Mouse (Mus musculus) left cerebral cortex, postnatal 25 days (tissue): ENCODE measurements at regions not wholly inside any gene's neighbourhood (a gene's known extent, or its start where the extent isn't known, plus 50 kb on each side); places are given as distances from the start of the nearest gene placed in this dataset.
A peak's percentile ranks its signal among the peaks of the same experiment; 100 is the strongest.

ENCODE experiments used
- DNase-seq, 2 experiments: peaks; one replicate each; pipeline ENCODE4 v3.0.0; 2022; ENCODE audit warnings: low spot score in 2 of 2, mixed read lengths in 1 of 2
- intact Hi-C: fragments of 180-260 bp; cut with DNase I; formaldehyde crosslinking; loops from one replicate; pipeline ENCODE4 v1.15.1; 2025

DNA sequence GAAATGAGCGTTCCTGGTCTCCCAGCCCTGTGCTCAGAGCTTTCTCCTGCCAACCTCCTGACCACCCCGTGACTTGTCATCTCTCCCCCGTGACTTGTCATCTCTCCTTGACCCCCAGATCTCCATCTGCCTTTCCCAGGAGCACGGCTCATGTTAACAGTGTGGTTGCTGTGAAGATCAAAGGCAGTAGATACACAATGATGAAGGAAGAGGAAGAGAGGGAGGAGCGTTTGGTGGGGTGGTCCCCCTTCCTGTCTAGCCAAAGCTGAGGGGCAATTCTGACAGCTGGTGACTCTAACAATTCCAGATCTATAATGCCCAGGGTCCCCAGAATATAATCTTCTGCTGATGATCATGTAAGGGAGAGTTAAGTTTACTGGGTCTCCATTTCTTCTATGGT is 214.0 kb downstream of the Ly86 start:
- intact Hi-C loops: no loop called here
- no peak for DNase-seq

DNA sequence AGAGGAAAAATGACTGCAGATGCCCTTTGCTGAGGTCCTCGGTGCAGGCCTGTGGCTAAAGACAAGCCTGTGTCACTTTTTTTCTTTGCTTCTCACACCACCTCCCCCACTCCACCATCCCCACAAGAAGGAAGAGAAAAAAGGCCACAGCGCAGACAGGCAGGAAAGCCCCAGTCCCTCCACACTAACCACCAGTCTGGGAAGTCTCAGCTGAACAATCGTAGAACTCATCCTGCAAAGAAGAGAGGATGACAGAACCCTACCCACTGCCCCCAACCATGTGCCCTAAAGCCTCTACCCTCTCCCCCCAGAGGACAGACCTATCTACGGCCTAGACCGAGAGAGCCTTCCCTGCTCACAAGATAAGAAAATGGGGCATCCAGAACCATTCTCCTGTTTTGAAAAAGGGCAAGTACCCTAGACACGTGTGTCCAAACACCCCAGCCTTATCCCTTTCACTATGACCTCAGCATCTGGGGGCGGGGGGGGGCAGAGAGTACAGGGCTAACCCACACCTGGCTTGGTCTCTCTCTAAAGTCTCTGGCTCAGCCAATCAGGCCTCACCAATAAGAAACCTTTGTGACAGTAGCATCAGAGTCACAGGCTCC is 214.8 kb downstream of the Ly86 start:
- DNase-seq: peak in 1 of 2 experiments; percentile 9
- intact Hi-C loops: no loop called here

DNA sequence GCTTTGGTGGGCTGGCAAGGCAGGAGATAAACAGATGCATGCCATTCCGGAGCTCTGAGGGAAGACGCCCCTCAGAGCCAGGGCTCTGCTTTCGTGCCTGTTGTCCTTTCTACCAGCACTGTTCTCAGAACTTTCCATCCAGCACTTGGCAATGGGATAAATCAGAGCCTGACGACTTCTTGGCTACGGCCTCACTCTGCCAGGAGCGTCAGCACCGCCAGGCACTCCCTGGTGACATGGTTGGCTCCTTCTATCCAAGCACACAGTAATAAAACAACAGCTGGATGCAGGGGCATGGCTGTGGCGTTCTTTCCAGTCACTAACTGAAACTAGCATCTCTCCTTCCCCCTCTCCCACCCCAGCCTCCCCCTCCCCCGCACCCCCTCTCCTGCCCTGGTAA is 215.4 kb downstream of the Ly86 start:
- intact Hi-C loops: no loop called here
- DNase-seq: no peak

DNA sequence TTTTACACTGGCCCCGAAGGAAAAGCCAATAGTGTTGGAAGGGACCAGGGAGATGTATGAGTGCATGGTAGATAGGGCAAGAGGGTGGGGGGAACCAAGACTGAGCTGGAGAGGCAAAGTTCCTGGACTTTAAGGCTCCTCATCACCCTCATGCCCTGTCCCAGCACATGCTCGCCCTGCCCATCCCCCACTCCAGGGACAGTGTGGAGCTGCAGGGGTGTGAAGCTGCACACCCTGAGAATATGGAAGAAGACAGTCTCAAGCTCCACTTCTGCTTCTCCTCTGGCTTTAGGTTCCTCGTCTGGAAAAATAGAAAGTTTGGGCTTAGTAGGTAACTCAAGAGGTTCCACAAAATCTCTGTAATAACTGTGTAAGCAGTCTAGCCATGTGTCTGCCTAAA is 215.8 kb downstream of the Ly86 start:
- no peak for DNase-seq
- intact Hi-C loops: no loop called here

DNA sequence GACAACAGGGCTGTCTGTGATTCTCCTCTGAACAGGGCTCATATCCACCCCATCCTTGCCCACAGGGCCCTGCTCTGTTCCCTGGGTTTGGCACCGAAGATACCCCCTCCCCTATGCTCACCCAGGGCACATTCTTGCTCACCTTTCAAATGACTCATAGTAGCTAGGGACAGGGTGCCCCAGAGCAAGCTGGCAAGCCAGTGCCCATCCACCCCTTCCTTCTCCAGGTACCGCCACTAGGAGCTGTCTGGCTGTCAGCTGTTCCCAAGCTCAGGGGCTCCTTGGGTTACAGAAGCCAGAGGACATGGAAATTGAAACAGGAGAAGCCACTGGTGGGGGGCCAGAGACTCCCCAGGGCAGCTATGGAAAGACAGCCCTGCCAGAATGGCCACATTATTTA is 216.4 kb downstream of the Ly86 start:
- no peak for DNase-seq
- intact Hi-C loops: no loop called here

DNA sequence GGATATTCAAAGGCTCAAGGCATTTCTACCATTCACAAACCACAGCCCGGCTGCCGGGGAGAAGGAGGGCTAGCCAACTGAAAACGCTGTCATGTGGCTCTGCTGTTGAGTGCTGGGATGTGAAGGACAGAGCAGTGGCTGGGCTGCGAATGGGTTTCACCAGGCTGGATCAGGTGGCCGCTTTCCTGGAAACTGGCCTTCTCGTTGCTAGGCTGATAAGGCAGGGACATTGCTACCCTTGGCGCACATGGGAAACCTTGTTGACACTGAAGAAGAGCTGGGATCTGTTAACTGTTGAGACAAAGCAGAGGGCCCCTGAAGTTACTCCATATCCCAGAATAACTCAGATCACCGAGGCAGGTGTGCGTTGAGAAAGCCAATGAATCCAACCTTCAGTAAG is 216.1 kb upstream of the Rreb1 start:
- intact Hi-C loops: no loop called here
- DNase-seq: no peak

DNA sequence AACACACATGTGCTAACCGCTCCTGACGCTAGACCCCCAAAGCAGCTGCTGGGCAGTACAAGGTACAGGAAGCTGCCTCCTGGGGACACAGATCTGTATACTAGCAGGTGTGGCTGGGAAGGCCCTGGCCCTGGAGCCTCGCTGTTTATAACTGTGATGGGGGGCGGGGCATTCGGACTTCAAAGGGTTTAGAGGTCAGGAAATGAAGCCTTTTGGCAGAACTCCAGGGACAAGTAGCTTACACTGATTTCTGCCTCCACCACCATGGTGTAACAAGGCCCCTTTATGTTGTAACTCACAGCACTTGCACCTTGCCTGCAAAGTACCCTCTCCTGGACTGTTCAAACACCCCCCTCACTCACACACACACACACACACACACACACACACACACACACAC is 215.5 kb upstream of the Rreb1 start:
- DNase-seq: no peak
- intact Hi-C loops: no loop called here

DNA sequence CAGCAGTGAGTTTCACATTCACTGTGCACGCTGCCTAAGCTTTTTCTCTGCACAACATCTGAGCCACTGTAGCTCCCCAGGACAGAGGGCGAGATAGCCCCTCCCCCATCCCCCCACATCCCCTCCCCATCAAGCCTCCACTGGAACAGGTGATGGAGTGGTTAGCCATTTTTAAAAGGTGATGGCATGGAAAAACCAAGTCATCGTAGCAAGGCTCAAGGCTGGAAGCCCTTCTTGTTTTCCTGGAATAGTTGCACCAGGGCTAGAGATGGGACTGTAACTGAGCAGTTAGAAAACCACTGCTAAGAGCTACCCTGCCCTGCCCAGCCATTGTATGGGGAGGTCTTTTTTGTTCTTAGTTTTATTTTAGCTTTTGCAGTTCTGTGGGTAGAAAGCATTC is 209.1 kb upstream of the Rreb1 start:
- intact Hi-C loops: no loop called here
- no peak for DNase-seq

DNA sequence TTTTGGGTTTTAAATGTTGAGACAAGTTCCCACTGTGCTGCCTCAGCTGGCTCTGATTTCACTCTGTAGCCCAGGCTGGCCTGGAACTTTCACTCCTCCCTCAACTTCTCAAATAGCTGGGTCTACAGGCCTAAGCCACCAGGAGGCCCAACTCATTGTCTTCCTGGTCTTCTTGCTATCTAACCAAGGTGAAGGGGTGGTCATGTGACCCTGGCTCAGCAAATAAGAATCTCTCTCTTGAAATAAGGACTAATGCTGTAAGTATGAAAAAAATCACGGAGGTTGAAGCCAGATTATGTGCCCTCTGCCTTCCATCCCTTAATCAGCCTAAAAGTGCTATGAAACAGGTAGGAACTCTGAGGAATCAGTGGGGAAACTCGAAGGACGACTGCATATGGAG is 208.7 kb upstream of the Rreb1 start:
- intact Hi-C loops: no loop called here
- DNase-seq: no peak

DNA sequence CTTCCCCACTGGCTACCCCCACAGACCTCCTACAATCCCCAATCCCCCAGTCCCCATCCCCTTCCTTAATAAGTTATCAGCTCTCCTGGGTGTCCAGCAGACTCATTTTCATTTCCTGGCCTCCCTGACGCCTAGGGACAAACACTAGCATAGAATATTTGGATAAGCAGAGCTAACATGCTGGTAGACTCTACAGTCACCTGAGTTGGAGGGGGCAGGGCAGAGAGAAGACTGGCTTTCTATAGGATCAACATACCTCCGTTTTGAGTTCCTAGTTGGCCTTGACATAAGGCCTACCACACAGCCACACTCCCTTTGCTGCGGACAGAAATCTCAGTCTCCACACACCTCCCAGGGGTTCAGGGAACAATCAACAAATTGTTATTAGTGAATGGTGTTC is 205.2 kb upstream of the Rreb1 start:
- DNase-seq: no peak
- intact Hi-C loops: no loop called here

DNA sequence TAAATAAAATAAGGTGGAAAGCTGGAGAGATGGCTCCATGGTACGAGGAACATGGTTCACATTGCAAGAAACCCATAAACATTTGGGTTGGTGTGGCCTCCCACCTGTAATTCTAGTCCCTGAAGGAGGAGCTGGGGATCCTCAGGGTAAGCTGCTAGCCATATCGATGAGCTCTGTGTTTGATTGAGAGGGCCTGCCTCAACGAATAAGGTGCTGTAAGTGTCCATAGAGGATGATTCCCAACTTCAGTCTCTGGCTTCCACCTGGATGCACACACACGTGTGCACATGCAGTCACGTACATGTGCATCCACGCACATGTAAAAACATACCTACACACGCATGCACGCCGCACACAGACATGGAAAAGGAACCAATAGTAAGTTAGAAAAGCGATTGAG is 199.0 kb upstream of the Rreb1 start:
- no peak for DNase-seq
- intact Hi-C loops: no loop called here

DNA sequence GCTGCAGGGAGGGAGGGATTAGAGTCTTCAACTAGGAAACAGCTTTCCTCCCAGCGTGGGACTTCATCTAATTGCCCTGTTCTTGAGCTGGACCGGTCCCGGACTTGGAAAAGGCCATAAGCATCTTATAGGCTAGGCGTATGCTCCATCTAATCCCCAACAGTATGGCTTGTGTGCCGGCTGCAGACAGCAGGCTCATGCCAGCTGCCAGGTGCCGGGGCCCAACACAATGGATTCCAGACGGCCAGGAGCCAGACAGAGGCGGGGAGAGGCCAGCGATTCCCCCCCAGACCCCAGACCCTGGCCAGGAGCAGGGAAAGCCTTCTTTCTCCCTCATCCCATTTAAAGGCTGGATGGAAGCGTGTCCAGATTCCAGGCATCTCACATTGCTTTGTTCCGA is 198.4 kb upstream of the Rreb1 start:
- no peak for DNase-seq

DNA sequence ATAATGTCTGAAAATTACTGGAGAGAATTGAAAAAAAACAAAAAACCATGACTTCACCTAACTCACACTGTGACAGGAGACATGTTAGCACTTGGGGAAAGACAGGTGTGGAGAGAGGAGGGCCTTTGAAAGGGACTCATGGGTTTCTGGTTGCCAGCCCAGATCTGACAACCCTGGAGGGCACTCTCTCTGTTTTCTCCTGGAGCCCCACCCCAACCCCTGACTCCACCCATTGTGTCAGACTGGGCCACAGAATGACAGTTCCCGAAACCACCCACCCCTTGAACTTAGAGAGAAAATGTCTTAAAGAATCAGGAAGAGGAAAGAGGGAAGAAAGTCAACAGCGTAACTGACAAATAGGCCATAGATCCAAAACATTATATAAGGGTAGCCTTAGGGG is 197.4 kb upstream of the Rreb1 start:
- intact Hi-C loops: no loop called here
- DNase-seq: no peak

More for the DNA sequence above, 198.4 kb upstream of the Rreb1 start:
- intact Hi-C loops: no loop called here

DNA sequence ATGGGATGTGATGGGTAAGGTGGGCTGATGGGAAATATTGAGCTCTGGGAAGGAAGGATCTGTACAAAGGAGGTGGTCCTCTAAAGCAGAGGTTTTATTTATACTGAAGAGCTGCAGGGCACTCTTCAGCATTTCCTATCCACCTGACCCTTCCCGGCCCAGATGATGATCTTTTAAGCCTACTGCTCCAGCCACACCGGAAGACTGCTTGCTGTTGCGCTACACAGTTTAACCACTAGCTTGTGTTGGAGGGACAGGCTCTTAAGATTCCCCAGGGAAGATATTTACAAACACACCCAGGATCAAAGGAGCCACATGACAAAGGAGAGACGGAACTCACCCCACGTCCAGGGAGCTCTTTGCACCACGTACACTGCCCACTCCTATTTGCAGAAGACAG is 196.8 kb upstream of the Rreb1 start:
- DNase-seq: no peak
- intact Hi-C loops: no loop called here

DNA sequence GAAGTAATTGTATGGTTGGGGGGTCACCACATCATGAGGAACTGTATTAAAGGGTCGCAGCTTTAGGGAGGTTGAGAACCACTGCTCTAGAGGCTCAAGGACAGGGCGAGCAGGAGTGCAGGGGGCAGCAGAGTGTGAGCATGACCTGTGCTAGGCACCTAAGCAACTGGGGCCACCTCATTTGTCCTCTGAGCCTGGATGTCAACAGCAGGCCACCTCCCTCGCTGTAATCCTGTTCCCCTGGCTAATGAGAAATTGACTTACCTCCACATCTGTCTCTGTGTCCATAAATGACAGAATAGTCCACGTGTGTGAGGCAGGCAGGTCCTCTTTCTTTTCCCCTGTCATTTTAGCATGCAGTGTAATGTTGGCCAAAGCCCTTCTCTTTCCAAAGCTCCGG is 192.7 kb upstream of the Rreb1 start:
- intact Hi-C loops: no loop called here
- DNase-seq: no peak

DNA sequence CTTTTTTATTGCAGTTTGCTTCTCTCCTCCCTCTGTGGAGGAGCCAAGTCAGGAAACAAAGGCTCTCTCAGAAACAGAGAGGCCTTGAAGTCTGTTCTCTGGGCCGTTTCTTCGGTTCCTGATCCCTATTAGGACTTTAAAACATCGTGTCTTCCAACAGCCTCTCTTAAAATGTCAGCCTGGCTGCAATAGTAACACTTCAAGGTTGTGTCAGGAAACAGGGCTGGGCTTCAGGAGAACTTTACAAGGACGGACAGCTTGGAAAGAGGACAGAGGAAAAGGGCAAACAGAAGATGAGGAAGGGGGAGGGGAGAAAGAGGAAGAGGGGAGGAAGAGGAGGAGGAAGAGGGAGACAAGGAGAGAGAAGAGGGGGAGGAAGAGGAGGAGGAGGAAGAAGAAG is 191.7 kb upstream of the Rreb1 start:
- intact Hi-C loops: no loop called here
- no peak for DNase-seq

DNA sequence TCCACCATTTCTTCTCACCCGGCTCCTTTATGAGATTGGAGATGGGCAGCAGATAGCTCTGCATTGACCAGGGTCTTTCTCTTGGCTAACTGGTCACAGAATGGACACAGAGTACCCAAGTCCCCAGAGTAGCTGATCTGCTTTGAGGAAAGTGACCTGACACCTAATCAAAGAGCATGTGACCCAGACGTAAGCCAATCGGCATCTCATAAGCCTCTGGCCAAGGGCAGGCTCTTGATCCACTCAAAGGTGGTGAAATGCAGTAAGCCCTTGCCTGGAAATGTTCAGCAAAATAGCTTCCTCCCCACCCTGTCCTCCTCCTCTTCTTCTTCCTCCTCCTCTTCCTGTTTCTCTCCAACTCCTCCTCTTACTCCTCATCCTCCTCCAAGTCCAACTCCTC is 190.3 kb upstream of the Rreb1 start:
- DNase-seq: no peak
- intact Hi-C loops: no loop called here

DNA sequence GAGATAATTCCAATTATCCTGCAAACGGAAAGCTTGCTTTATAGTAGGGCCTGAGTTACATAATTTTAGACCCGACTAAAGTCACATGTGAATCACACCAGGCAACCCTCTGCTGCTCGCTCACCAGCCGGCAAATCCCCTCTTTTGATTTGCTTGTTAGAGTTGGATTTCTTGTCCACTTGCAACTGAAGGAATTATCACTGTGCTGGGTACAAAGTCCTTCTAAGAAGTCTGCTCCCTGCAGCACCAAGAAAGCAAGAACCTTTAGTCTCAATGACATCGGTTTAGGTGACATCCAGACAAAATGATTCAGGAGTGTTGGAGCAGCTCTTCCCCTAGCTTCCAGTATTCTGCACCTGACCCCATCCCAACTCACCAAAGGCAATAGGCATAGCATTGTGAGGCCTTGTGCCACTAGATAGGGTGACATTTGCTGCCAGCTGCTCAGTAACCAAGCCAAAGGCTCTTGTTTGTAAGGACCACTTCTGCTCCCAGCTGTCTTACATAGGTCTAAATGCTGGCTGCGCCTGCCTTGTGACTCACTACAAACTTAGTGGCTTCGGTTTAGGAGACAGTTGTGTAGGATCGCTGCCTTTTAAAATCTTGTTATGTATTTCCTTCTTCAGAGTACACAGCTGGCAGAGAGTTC is 189.5 kb upstream of the Rreb1 start:
- intact Hi-C loops: no loop called here
- DNase-seq: no peak

DNA sequence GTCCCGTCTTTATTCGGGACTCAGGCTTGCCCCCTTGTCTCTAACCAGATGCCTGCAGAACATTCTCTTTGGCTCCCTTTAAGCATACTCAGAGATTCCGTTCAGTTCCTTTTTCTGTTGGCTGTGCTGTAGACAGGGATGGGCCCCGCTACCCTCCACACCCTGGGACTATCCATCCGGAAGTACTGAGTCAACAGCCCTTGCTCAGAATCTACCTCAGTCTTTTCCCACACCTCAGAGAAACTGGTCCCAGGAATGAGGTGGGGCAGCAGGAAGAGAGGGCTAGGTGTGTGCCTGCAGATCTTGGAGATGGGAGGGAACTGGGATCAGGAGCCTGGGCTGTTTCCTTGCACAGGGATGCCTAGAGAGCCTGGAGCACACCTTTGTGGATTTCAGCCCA is 186.1 kb upstream of the Rreb1 start:
- no peak for DNase-seq
- intact Hi-C loops: no loop called here

DNA sequence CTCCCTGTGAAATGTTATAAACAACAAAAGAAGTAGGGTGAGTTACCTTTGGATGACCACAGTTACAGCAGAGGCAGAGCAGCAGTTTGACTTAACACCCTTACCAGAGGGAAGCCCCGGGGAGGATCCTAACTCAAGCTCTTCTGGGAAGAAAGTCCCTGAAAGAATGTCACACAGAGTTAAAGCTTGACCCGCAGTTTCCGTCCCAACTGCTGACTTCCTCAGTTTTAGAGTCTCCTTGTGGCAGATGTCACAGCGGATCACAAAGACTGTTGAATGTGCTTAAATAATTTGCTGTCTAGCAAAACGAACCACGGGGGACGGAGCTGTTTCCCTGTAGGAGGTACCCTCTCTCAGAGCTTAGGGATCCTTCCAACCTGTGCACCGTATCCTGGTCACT is 183.0 kb upstream of the Rreb1 start:
- peak in 1 of 2 experiments; percentile 23 for DNase-seq
- intact Hi-C loops: no loop called here

DNA sequence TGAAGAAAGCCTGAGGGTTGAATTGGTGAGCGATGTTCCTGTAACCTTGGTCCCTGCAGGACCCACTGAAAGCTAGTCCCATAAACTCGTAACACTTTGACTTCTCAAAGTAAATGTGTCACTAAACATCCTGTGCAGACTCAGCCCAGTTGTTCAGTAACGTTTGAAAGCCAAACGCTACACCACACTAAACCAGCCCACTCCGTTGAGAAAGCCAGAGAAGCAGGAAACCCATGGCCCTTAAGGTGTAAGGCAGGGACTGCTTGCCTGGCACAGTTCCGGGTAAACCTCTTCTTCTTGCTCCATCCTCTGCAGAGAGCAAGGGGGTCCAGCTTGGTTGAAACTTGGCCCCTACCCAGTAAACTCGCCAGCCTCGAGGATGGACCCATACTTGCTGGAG is 180.6 kb upstream of the Rreb1 start:
- no peak for DNase-seq
- intact Hi-C loops: no loop called here

DNA sequence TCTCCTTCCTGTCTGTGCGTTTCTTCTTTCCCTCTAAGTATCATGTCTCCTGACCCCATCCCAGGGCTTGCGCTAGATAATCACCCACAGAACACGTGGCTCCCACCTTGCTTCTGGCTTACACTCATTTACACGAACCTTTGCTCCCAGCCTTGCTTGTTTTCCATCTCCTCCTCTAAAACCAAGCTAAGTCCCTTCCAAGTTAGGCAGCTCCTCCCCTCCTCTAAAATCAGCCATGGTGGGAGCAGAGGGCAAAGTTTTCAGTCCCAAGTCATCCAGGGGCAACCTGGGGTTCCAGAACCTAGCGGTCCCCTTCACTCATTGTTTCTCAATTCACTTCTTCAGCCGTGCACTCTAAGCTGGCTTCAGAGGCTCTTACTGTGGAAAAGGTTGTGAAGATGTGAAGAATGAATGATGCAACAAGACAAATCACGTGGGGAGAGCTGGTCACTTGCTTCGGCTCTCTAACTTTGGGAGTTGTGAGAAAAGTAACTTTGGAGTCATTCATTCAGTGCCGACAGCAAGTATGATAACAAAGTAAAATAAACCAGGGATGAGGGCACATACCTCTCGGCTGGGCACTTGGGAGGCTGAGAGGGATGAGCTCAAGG is 179.9 kb upstream of the Rreb1 start:
- DNase-seq: no peak
- intact Hi-C loops: no loop called here
